Mouse (Mus musculus): ENCODE measurements around the gene Smtn. TPM values are rescaled to one million over a fixed set of nuclear protein-coding genes. Genes with fewer than 3 reads are reported as not detected.

Gene Smtn
- polyA plus RNA-seq, 1 experiment from 2014 or later: 109 TPM

DNA sequence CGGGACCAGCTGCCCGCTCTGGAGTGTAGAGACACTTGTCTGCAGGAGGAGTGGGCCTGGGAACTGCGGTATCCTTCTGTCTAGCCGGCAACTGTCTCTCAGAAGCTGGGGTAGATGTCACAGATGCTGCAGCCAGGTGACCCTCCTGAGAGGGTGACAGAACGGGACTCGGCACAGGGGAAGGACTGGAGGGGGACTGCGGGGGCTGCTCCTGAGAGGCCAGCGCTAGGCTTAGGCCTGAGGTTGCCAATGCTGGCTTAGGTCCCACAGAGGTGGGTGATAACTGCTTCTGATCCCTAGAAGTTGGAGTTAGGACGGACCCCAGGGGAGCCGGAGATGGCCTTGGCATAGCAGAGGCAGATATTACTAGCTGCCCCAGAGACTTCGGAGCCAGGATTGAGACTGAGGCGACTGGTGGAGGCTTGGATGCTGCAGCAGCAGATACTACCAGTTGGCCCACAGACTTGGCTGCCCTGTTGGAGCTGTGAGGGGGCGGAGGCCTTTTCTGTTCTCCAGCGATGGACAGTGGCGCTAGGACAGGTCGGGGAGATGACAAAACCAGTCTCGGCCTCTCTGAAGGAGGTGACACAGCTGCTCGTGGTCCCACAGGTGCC lies 37.8 kb downstream of the Smtn start:
- no peak for ATAC-seq (ENCODE audit: insufficient number of reproducible peaks, insufficient read depth, low FRiP score, low read depth)
- Histone ChIP-seq H3K9ac (replicated peaks; ENCODE audit: low read depth, low read length) (no peak overlapping the region), H3K9me3 (ENCODE audit: control insufficient read depth, low read depth, low read length) (no peaks in the 10 kb centered on the region), H3K4me1 (ENCODE audit: control insufficient read depth, insufficient read depth, low read length) (no peaks in the 10 kb centered on the region), H3K4me3 (ENCODE audit: low read depth, low read length) (no peak overlapping the region), H3K4me2 (replicated peaks; ENCODE audit: low read depth, low read length) (no peak overlapping the region), H3K27me3 (ENCODE audit: control insufficient read depth, insufficient read depth, low read length) (no peaks in the 10 kb centered on the region), H3K27ac (ENCODE audit: low read length) (no peak overlapping the region), H3K36me3 (ENCODE audit: control insufficient read depth, insufficient read depth, low read length) (no peaks in the 10 kb centered on the region)
- 80% methylated on average over 18 of the region's 18 CpGs for WGBS

DNA sequence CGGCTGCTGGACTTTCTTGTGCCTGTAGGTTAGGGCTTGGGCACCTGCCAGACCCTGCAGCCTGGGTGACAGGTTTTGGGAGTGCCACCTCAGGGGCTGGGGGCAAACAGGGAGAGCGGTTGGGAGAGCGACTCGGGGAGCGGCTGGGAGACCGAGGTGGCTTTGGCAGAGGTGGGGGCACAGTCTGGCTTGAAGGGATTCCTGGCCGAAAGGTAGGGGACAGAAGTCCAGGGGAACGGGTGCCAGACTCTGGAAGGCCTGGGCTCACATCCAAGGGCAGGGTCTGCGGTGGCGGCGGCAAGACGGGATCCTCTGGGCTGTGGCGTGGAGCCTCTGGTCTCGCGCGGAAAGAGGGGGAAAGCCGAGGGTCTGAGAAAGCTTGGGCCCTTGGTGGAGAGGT lies 38.4 kb downstream of the Smtn start:
- WGBS: 69% methylated on average over 17 of the region's 17 CpGs
- Histone ChIP-seq H3K9ac (replicated peaks; ENCODE audit: low read depth, low read length) (no peak overlapping the region), H3K27me3 (ENCODE audit: control insufficient read depth, insufficient read depth, low read length) (no peaks in the 10 kb centered on the region), H3K36me3 (ENCODE audit: control insufficient read depth, insufficient read depth, low read length) (no peaks in the 10 kb centered on the region), H3K9me3 (ENCODE audit: control insufficient read depth, low read depth, low read length) (no peaks in the 10 kb centered on the region), H3K27ac (ENCODE audit: low read length) (no peak overlapping the region), H3K4me1 (ENCODE audit: control insufficient read depth, insufficient read depth, low read length) (no peaks in the 10 kb centered on the region), H3K4me2 (replicated peaks; ENCODE audit: low read depth, low read length) (no peak overlapping the region), H3K4me3 (ENCODE audit: low read depth, low read length) (no peak overlapping the region)
- no peak for ATAC-seq (ENCODE audit: insufficient number of reproducible peaks, insufficient read depth, low FRiP score, low read depth)

DNA sequence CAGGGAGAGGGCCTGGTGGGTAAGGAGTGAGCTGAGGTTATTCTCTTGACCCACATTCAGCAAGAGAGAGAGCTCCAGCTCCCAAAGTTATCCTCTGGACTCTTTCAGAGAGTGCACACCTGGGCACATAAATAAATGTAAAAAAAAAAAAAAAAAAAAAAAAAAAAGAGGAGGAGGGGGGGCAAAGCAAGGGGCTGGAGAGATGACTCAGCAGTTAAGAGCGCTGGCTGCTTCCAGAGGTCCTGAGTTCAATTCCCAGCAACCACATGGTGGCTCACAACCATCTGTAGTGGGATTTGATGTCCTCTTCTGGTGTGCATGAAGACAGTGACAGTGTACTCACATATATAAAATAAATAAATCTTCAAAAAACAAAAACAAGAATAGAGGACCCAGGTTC lies 43.1 kb downstream of the Smtn start:
- H3K4me2 ChIP-seq (replicated peaks; ENCODE audit: low read depth, low read length): no peak overlapping the region
- no peaks in the 10 kb centered on the region for H3K36me3 ChIP-seq (ENCODE audit: control insufficient read depth, insufficient read depth, low read length)
- no peak overlapping the region for H3K27ac ChIP-seq (ENCODE audit: low read length)
- ATAC-seq (ENCODE audit: insufficient number of reproducible peaks, insufficient read depth, low FRiP score, low read depth): no peak
- WGBS: 89% methylated on average over 1 of the region's 1 CpGs
- H3K9me3 ChIP-seq (ENCODE audit: control insufficient read depth, low read depth, low read length): no peaks in the 10 kb centered on the region
- H3K4me3 ChIP-seq (ENCODE audit: low read depth, low read length): no peak overlapping the region
- no peak overlapping the region for H3K9ac ChIP-seq (replicated peaks; ENCODE audit: low read depth, low read length)
- no peaks in the 10 kb centered on the region for H3K4me1 ChIP-seq (ENCODE audit: control insufficient read depth, insufficient read depth, low read length)
- H3K27me3 ChIP-seq (ENCODE audit: control insufficient read depth, insufficient read depth, low read length): no peaks in the 10 kb centered on the region

- Histone ChIP-seq H3K4me1 (ENCODE audit: control insufficient read depth, insufficient read depth, low read length) (no peaks in the 10 kb centered on the region), H3K4me3 (ENCODE audit: low read depth, low read length) (no peak overlapping the region), H3K4me2 (replicated peaks; ENCODE audit: low read depth, low read length) (no peak overlapping the region), H3K27ac (ENCODE audit: low read length) (no peak overlapping the region), H3K36me3 (ENCODE audit: control insufficient read depth, insufficient read depth, low read length) (no peaks in the 10 kb centered on the region), H3K9me3 (ENCODE audit: control insufficient read depth, low read depth, low read length) (no peaks in the 10 kb centered on the region), H3K27me3 (ENCODE audit: control insufficient read depth, insufficient read depth, low read length) (no peaks in the 10 kb centered on the region), H3K9ac (replicated peaks; ENCODE audit: low read depth, low read length) (no peak overlapping the region)
- ATAC-seq (ENCODE audit: insufficient number of reproducible peaks, insufficient read depth, low FRiP score, low read depth): 0 out of 2 replicates have a peak, but pooled peaks have one; percentile 29
- WGBS: 49% methylated on average over 5 of the region's 5 CpGs
Observed at GRCm38 (mm10) chr11:3496756-3497155, 43.7 kb downstream of the Smtn start.

- Histone ChIP-seq H3K27ac (ENCODE audit: low read length) (no peak overlapping the region), H3K4me3 (ENCODE audit: low read depth, low read length) (no peak overlapping the region), H3K4me2 (replicated peaks; ENCODE audit: low read depth, low read length) (no peak overlapping the region), H3K27me3 (ENCODE audit: control insufficient read depth, insufficient read depth, low read length) (no peaks in the 10 kb centered on the region), H3K36me3 (ENCODE audit: control insufficient read depth, insufficient read depth, low read length) (no peaks in the 10 kb centered on the region), H3K9me3 (ENCODE audit: control insufficient read depth, low read depth, low read length) (no peaks in the 10 kb centered on the region), H3K9ac (replicated peaks; ENCODE audit: low read depth, low read length) (no peak overlapping the region), H3K4me1 (ENCODE audit: control insufficient read depth, insufficient read depth, low read length) (no peaks in the 10 kb centered on the region)
- 89% methylated on average over 14 of the region's 14 CpGs for WGBS
- no peak for ATAC-seq (ENCODE audit: insufficient number of reproducible peaks, insufficient read depth, low FRiP score, low read depth)
Observed at GRCm38 (mm10) chr11:3495496-3495895, 44.9 kb downstream of the Smtn start.

DNA sequence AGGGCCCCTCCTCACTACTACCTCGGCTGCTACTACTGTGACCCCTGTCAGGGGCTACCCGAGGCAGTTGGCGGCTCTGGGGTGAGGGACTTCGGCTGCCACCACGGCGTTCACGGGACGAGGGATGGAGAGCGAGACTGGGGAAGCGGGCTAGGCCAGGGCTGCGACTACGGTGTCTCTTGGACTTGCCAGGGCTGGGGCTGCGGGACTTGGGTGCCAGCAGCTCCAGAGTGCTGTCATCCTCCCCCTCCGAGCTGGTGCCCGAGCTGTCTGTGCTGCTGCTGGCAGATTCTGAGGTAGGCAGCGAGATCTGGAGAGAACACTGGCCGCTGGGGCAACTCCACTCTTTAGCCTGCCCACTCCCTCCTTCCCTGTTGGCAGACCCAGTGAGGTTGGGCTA lies 45.6 kb downstream of the Smtn start:
- no peaks in the 10 kb centered on the region for H3K36me3 ChIP-seq (ENCODE audit: control insufficient read depth, insufficient read depth, low read length)
- no peak; the same call in 1 of the 2 replicates for ATAC-seq (ENCODE audit: insufficient number of reproducible peaks, insufficient read depth, low FRiP score, low read depth)
- no peaks in the 10 kb centered on the region for H3K27me3 ChIP-seq (ENCODE audit: control insufficient read depth, insufficient read depth, low read length)
- H3K4me3 ChIP-seq (ENCODE audit: low read depth, low read length): no peak overlapping the region
- H3K27ac ChIP-seq (ENCODE audit: low read length): no peak overlapping the region
- H3K9ac ChIP-seq (replicated peaks; ENCODE audit: low read depth, low read length): no peak overlapping the region
- no peak overlapping the region for H3K4me2 ChIP-seq (replicated peaks; ENCODE audit: low read depth, low read length)
- H3K4me1 ChIP-seq (ENCODE audit: control insufficient read depth, insufficient read depth, low read length): no peaks in the 10 kb centered on the region
- no peaks in the 10 kb centered on the region for H3K9me3 ChIP-seq (ENCODE audit: control insufficient read depth, low read depth, low read length)
- 78% methylated on average over 17 of the region's 17 CpGs for WGBS

- H3K4me1 ChIP-seq (ENCODE audit: control insufficient read depth, insufficient read depth, low read length): no peaks in the 10 kb centered on the region
- no peak overlapping the region for H3K27ac ChIP-seq (ENCODE audit: low read length)
- no peaks in the 10 kb centered on the region for H3K27me3 ChIP-seq (ENCODE audit: control insufficient read depth, insufficient read depth, low read length)
- H3K4me3 ChIP-seq (ENCODE audit: low read depth, low read length): no peak overlapping the region
- no peak overlapping the region for H3K9ac ChIP-seq (replicated peaks; ENCODE audit: low read depth, low read length)
- ATAC-seq (ENCODE audit: insufficient number of reproducible peaks, insufficient read depth, low FRiP score, low read depth): no peak
- no peaks in the 10 kb centered on the region for H3K36me3 ChIP-seq (ENCODE audit: control insufficient read depth, insufficient read depth, low read length)
- no peaks in the 10 kb centered on the region for H3K9me3 ChIP-seq (ENCODE audit: control insufficient read depth, low read depth, low read length)
- no peak overlapping the region for H3K4me2 ChIP-seq (replicated peaks; ENCODE audit: low read depth, low read length)
- 48% methylated on average over 4 of the region's 4 CpGs for WGBS
Observed at GRCm38 (mm10) chr11:3492748-3493147, 47.7 kb downstream of the Smtn start.

DNA sequence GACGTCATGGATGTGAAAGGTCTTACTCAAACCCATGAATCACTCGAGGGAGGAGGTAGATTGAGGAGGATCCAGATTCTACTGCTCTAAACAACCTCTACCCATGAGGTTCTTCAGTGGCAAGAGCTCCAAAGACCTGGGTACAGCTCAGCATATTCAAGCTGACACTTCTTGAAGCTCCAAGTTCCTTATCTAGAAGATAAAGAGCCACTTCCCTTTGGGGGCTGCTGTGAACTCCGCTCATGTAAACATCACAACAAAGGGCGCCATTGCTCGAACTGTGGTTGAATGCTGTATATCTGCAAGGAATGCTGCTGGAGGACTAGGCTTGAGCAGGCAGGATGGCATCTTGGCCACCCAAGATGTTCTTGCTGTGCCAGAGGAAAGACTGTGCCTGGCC lies 51.4 kb downstream of the Smtn start:
- Histone ChIP-seq H3K27me3 (ENCODE audit: control insufficient read depth, insufficient read depth, low read length) (no peaks in the 10 kb centered on the region), H3K4me3 (ENCODE audit: low read depth, low read length) (no peak overlapping the region), H3K4me1 (ENCODE audit: control insufficient read depth, insufficient read depth, low read length) (no peaks in the 10 kb centered on the region), H3K9ac (replicated peaks; ENCODE audit: low read depth, low read length) (no peak overlapping the region), H3K27ac (ENCODE audit: low read length) (no peak overlapping the region), H3K36me3 (ENCODE audit: control insufficient read depth, insufficient read depth, low read length) (no peaks in the 10 kb centered on the region), H3K4me2 (replicated peaks; ENCODE audit: low read depth, low read length) (no peak overlapping the region), H3K9me3 (ENCODE audit: control insufficient read depth, low read depth, low read length) (no peaks in the 10 kb centered on the region)
- 70% methylated on average over 5 of the region's 5 CpGs for WGBS
- ATAC-seq (ENCODE audit: insufficient number of reproducible peaks, insufficient read depth, low FRiP score, low read depth): no peak

DNA sequence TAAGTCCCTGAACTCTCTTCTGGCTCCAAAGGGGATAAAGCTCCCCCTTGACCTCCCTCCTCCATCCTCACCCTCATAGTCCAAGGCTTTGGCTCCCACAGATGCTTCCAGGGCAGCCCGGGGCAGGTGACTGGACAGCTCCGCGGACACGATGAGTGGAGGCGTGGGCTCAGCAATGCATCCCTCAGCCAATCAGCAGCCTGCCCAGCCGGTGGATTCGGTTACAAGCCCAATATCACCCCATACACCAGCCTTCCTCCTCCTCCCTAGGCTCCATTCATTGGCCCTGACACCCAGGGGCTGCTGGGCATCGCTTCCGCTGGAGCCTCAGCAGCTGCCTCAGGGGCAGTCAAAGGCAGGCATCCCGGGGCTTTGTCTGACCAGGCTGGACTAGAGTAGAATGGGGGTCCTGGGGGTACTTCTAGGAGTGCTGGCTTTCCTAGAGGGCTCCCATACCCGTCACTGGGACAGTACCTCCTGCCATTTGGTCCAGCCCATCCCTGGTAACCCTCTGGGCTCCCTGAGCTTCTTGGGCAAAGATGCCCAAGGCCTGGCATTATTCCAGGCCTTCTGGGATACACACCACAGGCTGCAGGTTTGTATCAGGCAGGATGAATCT lies 52.4 kb downstream of the Smtn start, which contains the start of gene Pla2g3:
Pla2g3 (plus strand) TSS at position 333 of the 619 bp plus-strand sequence.
- Histone ChIP-seq H3K36me3 (ENCODE audit: control insufficient read depth, insufficient read depth, low read length) (no peaks in the 10 kb centered on the region), H3K27me3 (ENCODE audit: control insufficient read depth, insufficient read depth, low read length) (no peaks in the 10 kb centered on the region), H3K9ac (replicated peaks; ENCODE audit: low read depth, low read length) (no peak within 1 kb of the TSS), H3K9me3 (ENCODE audit: control insufficient read depth, low read depth, low read length) (no peaks in the 10 kb centered on the region), H3K27ac (ENCODE audit: low read length) (no peak within 1 kb of the TSS), H3K4me3 (ENCODE audit: low read depth, low read length) (no peak within 1 kb of the TSS), H3K4me2 (replicated peaks; ENCODE audit: low read depth, low read length) (no peak within 1 kb of the TSS), H3K4me1 (ENCODE audit: control insufficient read depth, insufficient read depth, low read length) (no peaks in the 10 kb centered on the region)
- WGBS: 18% methylated on average over 11 of the region's 11 CpGs
- ATAC-seq (ENCODE audit: insufficient number of reproducible peaks, insufficient read depth, low FRiP score, low read depth): no peak
